Mouse (Mus musculus): ENCODE results near the gene Ipmk.
"Not testable (repeated sequence)": the region's sequence is repeated elsewhere in the genome, so short reads cannot be mapped to it uniquely, and the experiment has no call there.

The Ipmk gene

DNA sequence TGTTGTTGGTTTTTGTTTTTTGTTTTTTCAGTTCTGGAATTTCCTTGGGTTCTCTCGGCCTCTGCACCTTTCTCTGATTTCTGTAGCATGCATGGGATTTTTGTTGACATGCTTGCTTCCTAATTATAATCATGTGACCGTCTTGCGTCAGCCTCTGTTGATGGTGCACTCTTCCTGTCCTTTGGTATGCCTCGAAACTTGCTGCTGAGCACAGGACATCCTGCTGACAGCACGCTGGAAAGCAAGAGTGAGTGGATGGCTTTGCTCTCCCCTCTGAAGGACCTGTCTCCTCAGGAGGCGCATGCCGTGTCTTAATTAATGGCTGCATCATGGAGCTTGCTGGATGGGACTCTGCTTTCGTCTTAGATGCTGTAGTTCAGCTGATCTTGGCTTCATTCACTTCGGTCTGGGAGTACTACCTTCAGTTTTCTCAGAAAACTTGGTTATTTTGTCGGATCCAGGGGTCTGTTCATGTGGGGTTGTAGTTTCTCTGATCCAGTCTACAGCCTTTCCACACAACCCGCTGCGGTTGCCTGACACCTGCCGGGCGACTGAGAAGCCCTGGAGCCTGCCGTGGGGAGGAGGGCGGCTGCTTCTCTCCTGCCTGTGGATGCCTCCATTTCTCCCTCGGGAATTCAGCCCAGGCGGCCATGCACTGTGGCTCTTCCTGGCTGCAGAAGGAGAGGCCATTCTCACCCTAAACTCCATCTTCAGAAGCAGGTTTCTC is 14.4 kb downstream of the Ipmk start:
- in situ Hi-C loops (cut with MboI, MseI) = loop anchor here in 1 of 2 experiments (25.0 kb wide), 1 partner anchor 1300 kb away; the partner anchor contains the start of gene Zwint

DNA sequence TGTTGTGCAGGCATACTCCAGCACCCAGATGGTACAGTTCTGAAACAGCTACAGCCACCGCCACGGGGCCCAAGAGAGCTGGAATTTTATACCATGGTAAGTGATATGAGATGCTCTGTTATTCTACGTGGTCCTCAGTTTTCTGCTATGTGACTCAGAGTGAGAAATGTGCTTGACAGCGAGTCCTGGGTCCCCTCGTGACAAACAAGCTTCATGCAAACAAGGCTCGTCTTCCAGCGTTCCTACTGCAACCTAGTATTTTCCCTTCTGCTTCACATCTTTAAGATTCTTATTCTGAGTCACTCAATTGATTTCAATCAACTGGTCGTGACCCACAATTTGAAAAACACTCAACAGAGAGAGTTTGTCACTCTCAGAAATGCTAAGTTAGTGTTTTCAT is 15.9 kb downstream of the Ipmk start:
- in situ Hi-C loops (cut with MboI, MseI) = loop anchor here in 1 of 2 experiments (25.0 kb wide), 1 partner anchor 1299 kb away; the partner anchor contains the start of gene Zwint

DNA sequence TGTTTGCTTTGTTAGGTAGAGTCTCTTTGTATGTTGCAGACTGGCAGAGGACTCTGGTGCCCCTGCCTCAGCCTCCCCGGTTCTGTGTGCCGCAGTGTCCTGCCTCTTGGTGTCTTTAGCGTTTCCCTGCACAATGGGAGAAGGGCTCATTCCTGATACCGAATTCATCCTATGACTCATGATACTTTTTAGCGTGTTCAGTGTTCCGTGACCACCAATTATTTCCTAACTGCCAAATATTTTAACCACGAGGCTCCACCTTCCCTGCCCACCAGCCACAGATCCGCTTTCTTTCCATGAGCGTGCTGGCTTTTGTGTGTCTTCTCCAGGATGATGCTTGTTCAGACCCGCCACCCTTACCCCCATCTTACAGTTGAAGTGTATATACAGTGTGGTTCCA is 16.3 kb downstream of the Ipmk start:
- in situ Hi-C loops (cut with MboI, MseI) = loop anchor here in 1 of 2 experiments (25.0 kb wide), 1 partner anchor 1298 kb away; the partner anchor contains the start of gene Zwint

DNA sequence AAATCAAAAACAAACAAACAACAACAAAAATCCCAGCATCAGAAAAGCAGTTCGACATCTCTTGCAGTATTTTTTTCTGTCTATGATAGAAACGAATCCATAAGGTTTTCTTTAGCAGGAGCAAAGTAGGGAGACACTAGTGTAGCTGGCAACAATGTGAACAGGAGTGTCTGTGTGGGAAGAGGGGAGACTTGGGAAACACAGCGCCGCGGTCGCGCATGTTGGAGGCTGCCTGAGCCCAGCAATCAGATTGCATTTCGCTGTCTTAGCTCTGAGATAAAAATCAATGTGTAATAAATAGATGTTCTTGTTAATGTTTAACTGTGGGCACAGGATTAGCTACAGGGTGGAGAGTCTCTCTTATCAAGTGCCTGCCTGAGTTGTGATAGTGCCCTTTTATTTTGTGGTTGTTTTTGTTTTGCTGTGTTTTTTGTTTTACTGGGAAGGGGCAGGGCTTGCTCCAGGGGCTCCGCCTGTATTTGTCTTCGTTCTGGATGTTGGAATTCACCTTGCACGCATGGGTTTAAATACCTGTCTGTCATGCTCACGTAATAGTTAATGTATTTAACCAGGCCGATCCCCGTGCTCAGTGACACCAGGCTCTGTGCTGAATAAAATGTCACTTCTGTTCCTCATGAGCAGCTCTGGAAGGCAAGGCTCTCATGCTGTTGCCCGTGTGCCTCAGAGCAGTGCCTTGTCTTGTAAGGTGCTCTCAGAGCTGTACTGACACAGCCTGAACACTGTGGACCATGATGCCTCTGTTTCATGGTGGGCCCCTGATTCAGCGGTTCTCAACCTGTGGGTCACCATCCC is 20.8 kb downstream of the Ipmk start:
- in situ Hi-C loops (cut with MboI, MseI) = loop anchor here in 1 of 2 experiments (25.0 kb wide), 1 partner anchor 1294 kb away; the partner anchor contains the start of gene Zwint

DNA sequence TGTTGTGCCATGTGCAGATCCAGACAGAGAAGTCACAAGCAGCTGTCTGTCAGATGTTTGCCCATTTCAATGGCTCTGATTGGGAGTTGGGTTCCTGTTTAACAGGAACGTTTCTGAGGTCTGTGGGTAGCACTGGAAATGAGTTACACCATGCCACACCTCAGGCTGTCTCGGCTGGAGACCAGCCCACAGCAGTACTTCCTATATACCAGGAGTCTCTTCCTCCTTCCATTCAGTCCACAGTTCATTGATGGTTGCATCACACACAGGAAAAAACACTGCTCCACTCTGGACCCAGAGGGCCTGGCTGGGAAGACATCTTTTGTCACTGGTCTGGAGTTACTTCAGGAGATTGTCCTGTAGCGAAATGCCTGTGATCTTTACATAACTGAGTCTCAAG is 21.9 kb downstream of the Ipmk start:
- in situ Hi-C loops (cut with MboI, MseI) = loop anchor here in 1 of 2 experiments (25.0 kb wide), 1 partner anchor 1293 kb away; the partner anchor contains the start of gene Zwint

DNA sequence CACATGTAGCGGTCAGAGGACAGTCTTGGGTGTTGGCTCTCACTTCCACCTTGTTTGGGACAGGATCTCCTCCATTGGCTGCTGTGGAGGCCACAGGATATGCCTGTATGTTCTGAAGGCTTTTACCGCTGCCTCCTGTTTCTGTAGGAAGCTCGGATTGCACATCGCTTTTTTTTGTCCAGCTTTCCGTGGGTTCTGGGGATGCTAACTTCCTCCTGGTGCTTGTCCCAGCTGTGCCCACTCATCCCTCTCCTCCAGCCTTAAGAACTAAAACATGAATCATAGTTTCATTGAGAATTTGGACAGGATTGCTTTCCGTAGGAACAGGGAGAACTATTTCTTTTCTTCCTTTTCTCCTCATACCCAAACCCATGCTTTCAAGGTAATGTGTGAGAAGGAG is 24.3 kb downstream of the Ipmk start:
- in situ Hi-C loops (cut with MboI, MseI) = loop anchor here in 1 of 2 experiments (25.0 kb wide), 1 partner anchor 1290 kb away; the partner anchor contains the start of gene Zwint

DNA sequence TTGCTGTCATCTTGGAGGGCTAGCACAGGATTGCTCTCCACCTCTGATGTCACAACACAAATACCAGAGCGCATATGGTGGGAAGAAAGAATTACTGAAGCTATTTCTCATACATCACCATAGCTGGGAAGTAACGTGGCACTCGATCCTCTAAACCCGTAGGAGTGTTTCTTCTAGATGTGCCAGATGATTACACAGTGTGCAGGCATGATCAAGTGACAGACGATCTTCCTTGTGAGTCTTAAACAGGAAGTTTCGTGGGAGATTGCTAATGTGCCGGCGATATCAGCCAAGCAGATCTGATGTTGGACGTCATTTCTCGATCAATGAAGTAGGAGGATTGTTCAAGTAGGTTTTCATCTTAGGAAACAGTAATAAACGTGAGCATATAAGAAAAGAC is 26.1 kb downstream of the Ipmk start:
- in situ Hi-C loops (cut with MboI, MseI) = loop anchor here in 1 of 2 experiments (25.0 kb wide), 1 partner anchor 1289 kb away; the partner anchor contains the start of gene Zwint

DNA sequence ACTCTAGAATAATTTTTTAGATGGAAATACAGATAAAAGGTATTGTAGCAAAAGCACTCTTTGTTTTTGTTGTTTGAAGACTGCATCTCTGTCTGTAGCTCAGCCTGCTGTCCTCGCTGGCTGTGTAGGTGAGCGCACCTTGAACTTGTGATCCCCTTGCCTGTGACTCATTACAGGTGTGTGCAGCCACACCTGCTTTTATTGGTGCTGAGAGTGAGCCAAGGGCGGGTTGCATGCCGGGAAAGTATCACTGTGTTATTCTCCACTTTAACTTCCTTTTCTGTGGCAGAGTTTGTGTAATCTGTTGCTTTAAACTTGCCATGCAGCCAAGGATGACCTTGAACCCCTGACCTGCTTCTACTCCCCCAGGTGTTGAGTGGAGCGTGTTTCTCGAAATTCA is 28.5 kb downstream of the Ipmk start:
- in situ Hi-C loops (cut with MboI, MseI) = no loop called here

DNA sequence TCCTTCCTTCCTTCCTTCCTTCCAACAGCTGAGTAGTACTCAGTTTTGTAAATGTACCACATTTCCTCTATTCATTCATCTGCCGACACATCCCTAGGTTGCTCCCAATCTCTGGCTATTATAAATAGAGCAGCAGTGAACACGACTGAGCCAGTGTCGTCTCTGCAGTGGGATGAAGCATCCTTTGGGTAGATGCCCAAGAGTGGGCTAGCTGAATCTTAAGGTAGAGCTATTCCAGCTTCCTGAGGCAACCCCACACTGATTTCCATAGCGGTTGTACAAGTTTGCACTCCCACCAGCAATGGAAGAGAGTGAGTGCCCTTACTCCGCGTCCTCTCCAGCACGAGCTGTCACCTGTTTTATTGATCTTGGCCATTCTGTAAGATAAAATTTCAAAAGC is 32.8 kb downstream of the Ipmk start:
- in situ Hi-C loops (cut with MboI, MseI) = no loop called here

DNA sequence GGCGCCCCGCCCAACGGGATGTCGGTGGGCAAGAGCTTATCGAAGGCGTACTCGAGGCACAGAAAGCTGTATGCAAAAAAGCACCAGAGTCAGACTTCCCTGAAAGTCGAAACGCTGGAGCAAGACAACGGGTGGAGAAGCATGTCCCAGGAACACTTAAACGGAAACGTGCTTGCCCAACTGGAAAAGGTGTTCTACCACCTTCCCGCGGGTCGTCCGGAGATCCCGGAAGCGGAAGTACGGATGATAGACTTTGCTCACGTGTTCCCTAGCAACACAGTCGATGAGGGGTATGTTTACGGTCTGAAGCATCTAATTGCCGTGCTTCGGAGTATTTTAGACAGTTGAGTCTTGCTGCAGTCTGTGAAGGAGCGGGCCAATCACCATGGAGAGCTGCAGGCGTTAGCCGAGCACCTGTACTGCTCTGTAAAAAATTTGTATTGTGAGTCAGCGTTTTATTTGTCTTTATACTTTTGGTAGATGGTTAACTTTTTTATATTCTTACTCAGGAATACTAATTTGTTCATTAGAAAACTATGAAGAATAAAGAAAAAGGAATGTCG is 34.0 kb downstream of the Ipmk start:
- in situ Hi-C loops (cut with MboI, MseI) = no loop called here

DNA sequence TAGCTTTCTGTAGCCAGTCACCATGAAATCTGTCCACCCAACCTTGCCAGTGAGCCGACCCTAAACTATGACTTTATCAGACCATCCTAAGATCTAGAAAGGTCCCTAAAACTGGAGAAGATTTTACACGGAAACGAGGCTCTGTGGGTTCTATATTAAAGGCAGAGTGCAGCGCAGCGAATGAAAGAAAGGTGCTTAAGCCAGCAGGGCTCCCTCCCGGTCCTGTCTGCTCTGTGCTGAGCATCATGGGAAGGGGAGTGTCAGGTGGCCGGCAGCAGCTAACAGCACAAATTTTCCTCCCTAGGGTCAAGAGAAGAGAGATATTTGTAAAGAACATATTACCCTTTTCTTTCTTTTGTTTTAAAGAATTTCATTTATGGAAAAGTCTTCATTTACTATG is 34.5 kb downstream of the Ipmk start:
- in situ Hi-C loops (cut with MboI, MseI) = no loop called here

DNA sequence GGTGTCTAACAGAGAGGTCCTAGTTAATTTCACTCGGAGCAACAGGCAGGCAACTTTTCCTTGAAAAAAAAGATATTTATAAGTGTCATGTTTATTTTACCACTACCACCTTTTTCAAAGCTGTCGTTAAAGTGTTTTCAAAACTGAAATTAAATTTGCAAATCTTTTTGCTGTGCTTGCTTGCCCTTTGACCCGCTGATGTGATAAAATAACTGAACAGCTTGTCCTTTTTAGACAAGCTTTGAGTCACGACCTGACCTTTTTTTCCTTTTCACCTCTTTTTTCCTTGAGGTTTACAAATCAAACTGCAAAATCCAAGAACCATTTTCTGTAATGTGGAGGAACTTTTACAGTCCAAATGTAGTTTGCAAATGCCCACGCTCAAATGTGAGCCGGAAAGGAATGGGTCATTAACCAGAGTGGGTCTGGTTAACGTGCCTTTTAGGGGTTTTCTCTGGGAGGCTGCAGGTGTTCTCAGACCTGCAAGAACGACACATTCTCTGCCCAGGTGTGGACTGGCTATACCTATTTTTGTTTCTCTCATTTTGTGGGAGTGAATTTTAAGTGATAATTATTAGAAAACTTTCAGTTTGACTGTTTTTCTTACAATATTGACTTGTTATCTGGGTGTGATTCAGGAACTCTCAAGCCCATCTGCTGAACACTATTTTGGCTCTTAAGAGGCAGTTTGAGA is 35.4 kb downstream of the Ipmk start:
- in situ Hi-C loops (cut with MboI, MseI) = no loop called here

DNA sequence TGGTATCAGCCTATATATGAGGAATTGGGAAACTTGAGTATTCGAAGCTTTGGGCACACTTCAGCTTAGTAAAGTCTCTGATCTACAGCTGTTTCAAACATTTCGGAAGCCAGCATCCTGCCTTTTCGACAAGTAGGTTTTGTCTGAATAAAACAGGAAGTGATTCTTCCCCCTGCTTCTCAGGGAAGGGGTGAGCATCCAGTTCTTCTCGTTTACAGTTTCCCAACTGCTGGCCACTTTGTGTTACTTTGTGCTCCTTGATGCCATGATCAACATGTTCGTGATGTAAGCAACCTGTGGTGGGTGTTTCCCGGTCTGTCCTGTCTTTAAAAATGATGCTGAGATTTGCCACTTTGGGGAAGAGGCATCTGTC is 36.0 kb downstream of the Ipmk start:
- in situ Hi-C loops (cut with MboI, MseI) = not testable (repeated sequence)

DNA sequence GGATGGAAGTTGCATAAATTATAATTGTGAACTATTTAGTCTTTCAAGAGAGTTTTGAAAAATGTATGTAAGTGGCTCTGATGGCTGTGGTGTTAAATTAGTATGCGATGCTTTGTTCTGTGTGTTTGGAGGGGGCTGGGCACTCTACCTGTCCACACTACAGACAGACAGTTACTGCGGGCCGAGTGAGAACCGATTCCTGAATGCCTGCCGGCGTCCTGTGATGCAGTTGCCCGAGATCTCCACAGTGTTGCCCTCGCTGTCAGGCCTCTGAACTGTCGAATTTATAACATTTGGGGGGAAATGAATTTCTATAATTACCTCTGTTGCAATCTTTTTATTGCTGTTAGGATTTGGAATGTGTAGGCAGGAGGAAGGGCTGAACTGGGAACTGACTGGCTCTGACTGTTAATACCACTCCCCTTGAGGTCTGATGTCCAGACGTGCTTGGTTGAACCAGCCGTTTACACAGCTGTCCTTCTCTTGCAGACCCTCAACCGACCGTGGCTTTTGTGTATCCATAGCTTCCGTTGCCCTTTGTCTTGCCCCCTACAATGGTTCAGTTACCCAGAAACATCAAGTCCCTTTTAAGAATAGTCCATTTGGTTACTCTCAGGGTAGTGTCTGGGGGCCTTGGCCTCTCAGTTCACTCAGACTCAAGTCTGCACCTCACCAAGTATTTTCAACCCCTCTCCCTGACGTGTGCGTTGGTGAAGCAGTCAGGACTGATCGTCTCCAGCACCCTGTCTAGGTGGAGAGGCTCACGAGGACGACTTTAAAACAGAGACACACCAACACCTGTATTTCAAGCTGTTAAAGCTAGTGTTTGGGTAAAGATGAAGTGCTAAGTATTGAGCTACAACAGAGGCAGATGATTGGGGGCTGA is 36.8 kb downstream of the Ipmk start:
- in situ Hi-C loops (cut with MboI, MseI) = no loop called here

DNA sequence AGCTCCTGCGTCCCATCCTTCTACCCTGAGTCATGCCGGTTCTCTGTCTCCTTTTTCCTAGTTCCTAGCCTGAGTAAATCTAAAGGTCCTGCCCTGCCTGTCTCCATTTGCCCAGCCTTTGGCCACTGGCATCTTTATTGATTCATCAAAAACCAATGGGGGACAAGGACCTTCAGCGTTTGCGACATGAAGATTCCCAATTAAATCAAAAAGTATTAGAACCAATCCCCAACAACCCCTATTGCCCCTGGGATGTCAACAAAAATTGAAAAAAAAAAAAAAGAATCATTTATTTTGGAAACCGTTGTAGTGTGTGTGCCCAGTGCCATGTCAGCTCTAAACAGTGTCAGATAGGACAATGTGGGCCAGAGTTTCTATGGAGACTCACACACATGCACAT is 41.7 kb downstream of the Ipmk start:
- in situ Hi-C loops (cut with MboI, MseI) = no loop called here

DNA sequence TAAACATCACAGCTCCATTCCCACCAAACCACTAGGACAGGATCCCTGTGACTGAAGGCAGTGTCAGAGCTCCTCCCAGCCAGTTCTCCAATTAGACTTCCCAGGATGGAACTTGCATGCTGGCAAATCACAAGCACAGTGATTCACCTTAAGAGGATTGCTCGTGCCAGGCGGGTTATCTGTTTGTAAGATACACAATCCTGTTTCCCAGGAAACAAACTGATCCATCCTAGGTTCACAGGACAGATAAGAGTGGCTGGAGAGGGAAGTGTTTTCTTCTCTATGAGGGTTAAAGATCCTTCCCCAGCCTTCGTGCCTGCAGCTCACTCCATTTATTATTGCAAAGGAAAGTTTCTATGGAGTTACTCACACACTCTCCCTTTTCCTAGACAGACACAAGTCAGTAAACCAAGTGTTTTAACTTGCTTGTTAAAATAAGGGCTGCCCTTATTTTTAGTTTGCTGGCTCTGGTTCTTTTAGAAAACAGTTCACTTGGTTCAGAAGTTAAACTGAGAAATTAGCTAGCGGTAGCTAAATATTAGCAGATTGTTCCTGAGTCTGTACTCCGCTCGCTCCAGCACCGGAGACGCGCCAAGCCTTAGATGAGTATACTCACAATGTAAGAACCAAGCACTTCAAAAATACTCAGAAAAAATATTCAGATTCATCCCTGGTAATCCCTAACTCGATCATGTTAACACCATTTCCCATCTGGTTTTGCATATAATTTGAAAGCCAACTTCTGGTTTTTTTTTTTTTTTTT is 51.0 kb downstream of the Ipmk start:
- in situ Hi-C loops (cut with MboI, MseI) = no loop called here

DNA sequence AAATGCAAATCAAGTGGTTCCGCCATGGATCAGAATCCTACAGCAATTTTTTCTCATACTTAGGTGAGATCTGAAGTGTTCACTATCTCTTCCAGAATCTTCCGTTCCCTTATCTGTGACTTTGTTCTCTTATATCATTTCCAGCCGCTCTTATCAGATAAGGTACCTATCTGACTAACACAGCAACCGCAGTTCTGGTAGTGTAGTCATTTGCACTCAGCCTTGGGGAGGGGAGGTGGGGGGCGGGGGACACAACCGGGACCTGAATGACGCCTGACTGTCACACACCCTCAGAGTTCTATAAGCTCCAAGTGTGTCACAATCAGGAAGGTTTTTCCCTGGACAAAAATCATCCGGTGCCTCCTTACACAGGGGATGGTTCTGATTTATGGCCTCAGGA is 51.8 kb downstream of the Ipmk start:
- in situ Hi-C loops (cut with MboI, MseI) = no loop called here

DNA sequence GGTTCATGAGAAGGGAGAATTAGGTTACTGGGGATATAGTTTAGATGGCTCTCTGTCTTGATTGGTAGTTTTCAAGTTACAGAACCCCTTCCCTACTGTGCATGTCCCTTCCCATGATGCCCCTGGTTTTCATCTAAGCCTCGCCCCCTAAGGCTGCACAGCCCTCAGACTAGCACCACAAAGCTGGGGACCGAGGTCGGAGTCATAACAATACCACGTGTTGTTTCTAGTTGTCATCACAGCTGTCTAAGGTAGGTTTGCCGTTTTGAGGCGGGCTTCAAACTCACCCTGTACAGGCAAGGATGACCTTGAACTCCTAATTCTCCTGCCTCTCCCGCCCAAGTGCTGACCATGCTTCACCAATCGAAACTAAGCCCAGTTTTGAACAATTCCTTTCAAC is 52.4 kb downstream of the Ipmk start:
- in situ Hi-C loops (cut with MboI, MseI) = loop anchor here in 1 of 2 experiments (5.0 kb wide), 1 partner anchor 73 kb away; no protein-coding TSS in a partner anchor

DNA sequence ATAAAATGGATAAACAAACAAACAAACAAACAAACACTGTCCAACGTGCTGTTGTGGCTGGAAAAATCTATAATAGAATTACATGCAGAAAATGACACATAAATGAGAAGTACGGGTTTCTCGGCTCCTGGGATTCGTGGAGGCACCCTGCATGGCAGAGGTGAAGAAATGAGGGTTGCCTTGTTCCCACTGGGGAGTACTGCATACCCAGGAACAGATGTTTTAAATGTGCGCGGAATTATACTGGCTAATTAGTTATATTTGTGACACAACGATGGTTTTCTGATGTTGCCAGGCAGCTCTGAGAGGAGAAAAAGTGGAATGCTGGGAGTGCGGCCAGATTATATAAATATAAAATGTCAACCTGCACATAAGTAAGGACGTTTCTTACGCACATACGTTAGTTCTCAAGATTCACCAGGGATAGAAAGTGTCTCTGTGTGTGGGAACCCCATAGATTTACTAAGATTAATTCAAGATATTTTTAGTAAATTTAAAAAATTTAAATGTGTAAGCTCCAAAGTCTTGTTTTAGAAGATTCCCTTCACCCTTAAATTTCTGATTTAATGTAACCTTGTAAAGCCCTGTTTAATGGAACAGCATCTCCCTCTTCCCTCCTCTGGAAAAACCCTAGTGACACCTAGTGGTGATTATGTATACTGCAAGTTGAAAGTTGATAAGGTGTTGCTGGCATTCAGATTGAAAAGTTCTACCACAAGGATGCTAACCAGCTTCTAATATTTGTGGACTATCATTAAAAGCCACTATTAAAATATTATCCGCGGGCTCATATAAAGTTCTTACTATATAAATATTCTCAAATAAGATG is 53.5 kb downstream of the Ipmk start:
- in situ Hi-C loops (cut with MboI, MseI) = loop anchor here in 1 of 2 experiments (5.0 kb wide), 1 partner anchor 74 kb away; no protein-coding TSS in a partner anchor
